Mouse (Mus musculus) kidney, embryonic 14.5 days (tissue): ENCODE data around the gene Kcnip1. TPM values are rescaled to one million over a fixed set of nuclear protein-coding genes. Genes with fewer than 3 reads are reported as not detected.

Experiments used
- ATAC-seq: fragments of 200-750 bp; cut with Nextera tagmentation; 2 replicates; pipeline ENCODE4 v1.8.0; 2017; ENCODE audit warnings: moderate number of reproducible peaks, mild to moderate bottlenecking, moderate TSS enrichment, moderate library complexity; ENCODE audit not compliant: low FRiP score, low TSS enrichment
- H3K27ac ChIP-seq: fragments of 300-500 bp; sonication (generic); 2 replicates; pipeline ENCODE4 v1.5.1; 2014; ENCODE audit warnings: low read depth, mild to moderate bottlenecking, low read length, moderate library complexity, mixed read lengths
- H3K27me3 ChIP-seq: fragments of 300-500 bp; sonication (generic); 2 replicates; pipeline ENCODE4 v1.6.1; 2014; ENCODE audit warnings: mild to moderate bottlenecking, low read length; ENCODE audit not compliant: control insufficient read depth, insufficient read depth
- H3K36me3 ChIP-seq: fragments of 300-500 bp; sonication (generic); 2 replicates; pipeline ENCODE4 v1.6.1; 2014; ENCODE audit warnings: low read length, mixed read lengths; ENCODE audit not compliant: control insufficient read depth, insufficient read depth
- H3K4me1 ChIP-seq: fragments of 300-500 bp; sonication (generic); 2 replicates; pipeline ENCODE4 v1.6.1; 2014; ENCODE audit warnings: low read length, mixed read lengths; ENCODE audit not compliant: control insufficient read depth, insufficient read depth
- H3K4me2 ChIP-seq: fragments of 300-500 bp; sonication (generic); replicated peaks from 2 replicates; pipeline ENCODE4 v1.6.1; 2014; ENCODE audit warnings: low read depth, mild to moderate bottlenecking, low read length
- H3K4me3 ChIP-seq: fragments of 300-500 bp; sonication (generic); 2 replicates; pipeline ENCODE4 v1.5.1; 2014; ENCODE audit warnings: mild to moderate bottlenecking, low read length
- H3K9ac ChIP-seq: fragments of 300-500 bp; sonication (generic); 2 replicates; pipeline ENCODE4 v1.6.1; 2014; ENCODE audit warnings: low read depth, mild to moderate bottlenecking, low read length, moderate library complexity
- H3K9me3 ChIP-seq: fragments of 300-500 bp; sonication (generic); 2 replicates; pipeline ENCODE4 v1.6.1; 2016; ENCODE audit warnings: low read length; ENCODE audit not compliant: control insufficient read depth
- WGBS: fragments of 180-500 bp; shearing (Covaris S2); extraction: QIAGEN DNeasy Blood & Tissue Kit; methylation state at CpG from one replicate; pipeline ENCODE4 v1.1.7; 2014; 5-methylcytosine and 5-hydroxymethylcytosine counted together
- polyA plus RNA-seq: library from polyadenylated mRNA; unstranded; fragments of >200 nt; fragmentation: Nextera tagmentation; extraction: Ambion mirVana; gene quantifications from 2 replicates; pipeline ENCODE4 v1.2.1, GENCODE M21; 2014

The Kcnip1 gene
- polyA plus RNA-seq, 1 experiment from 2014 or later: 0.74 TPM

DNA sequence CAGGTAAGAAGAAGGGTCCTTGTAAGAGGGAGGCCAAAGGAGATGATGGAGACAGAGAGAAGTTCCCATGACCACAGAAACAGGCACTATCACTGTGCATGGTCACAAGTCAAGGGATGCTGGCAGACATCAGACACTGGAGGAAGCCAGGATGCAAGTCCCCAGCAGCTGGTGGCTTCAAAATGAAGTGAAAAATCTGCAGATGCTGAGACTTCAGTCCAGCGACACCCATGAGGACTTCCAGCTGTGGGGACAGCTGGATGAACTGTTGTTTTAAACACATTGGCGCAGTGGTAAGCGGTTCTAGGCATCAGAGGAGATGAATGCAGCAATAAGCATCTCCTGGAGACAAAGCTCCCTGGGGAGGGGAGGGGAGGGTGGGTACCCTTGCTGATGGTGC lies 246.6 kb downstream of the Kcnip1 start:
- Histone ChIP-seq H3K4me1 (no peaks in the 10 kb centered on the region), H3K9ac (no peak overlapping the region), H3K27ac (no peak overlapping the region), H3K4me2 (no peak overlapping the region), H3K27me3 (no peaks in the 10 kb centered on the region), H3K4me3 (no peak overlapping the region), H3K36me3 (no peaks in the 10 kb centered on the region), H3K9me3 (no peaks in the 10 kb centered on the region)
- 67% methylated on average over 3 of the region's 3 CpGs for WGBS
- ATAC-seq: no peak

DNA sequence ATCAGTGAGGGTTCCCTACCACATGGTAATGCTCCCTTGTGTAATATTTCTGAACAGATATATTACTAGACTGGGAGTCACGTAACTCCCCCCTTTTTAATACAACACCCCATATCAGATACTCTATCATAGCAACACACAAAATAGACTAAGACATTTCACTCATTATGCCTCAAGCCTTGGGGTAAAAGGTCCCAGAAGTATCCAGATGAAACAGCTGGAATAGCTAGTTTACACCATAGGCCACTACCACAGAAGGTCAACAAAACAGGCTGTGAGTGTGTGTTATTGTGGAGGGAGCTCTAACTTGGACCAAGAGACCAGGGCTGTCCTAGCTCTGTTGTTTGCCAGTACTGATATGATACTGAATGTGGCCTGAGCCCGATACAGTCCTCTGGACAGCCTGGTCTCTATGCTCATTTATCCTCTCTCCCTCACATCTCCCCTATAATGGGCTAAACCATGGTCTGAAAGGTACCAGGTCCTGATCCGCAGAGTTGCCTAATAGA lies 247.1 kb downstream of the Kcnip1 start:
- no peak overlapping the region for H3K4me2 ChIP-seq
- no peak for ATAC-seq
- H3K9me3 ChIP-seq: no peaks in the 10 kb centered on the region
- no peak overlapping the region for H3K9ac ChIP-seq
- no peaks in the 10 kb centered on the region for H3K36me3 ChIP-seq
- no peaks in the 10 kb centered on the region for H3K27me3 ChIP-seq
- WGBS: 93% methylated on average over 3 of the region's 3 CpGs
- no peak overlapping the region for H3K27ac ChIP-seq
- no peak overlapping the region for H3K4me3 ChIP-seq
- no peaks in the 10 kb centered on the region for H3K4me1 ChIP-seq

DNA sequence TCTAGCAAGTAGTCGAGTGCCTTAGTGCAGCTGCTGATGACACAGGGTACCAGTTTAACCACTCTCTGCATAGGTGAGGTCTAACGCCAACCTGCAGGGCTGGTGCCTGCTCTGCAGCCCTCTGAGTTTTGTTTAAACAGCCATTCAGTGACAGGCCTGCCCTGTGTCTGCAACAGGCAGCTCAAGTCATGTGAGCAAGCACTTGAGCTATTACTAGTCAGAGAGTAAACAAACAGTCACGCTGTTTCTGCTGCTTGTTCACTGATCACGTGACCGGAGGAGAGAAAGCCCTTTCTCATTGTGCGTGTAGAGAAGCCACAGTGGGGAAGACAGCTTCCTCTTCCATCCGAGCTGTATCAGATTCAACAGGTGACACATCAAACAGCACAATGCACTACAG lies 248.5 kb downstream of the Kcnip1 start:
- no peaks in the 10 kb centered on the region for H3K9me3 ChIP-seq
- no peak overlapping the region for H3K27ac ChIP-seq
- WGBS: 41% methylated on average over 7 of the region's 7 CpGs
- H3K4me1 ChIP-seq: no peaks in the 10 kb centered on the region
- H3K9ac ChIP-seq: no peak overlapping the region
- no peaks in the 10 kb centered on the region for H3K36me3 ChIP-seq
- H3K4me2 ChIP-seq: no peak overlapping the region
- no peak overlapping the region for H3K4me3 ChIP-seq
- no peaks in the 10 kb centered on the region for H3K27me3 ChIP-seq
- no peak for ATAC-seq

DNA sequence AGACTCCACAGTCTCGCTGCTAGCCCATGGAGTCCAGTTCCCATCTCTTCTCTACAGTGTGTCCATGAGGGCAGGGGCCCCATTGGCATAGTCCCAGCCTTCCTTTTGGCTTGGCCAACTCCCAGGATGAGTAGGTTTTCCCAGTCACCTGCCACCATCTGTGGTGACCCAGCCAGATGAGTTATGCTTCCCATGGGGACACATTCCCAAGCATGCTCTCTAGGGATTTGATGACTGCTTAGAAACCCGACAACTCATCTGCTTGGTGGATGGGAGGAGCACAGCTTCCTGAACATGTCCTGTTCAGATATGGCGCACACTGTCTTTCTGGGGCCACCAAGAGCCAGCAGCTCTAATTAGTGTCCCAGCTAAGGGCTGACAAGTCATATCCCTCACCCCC lies 252.8 kb downstream of the Kcnip1 start:
- no peak overlapping the region for H3K4me3 ChIP-seq
- no peak overlapping the region for H3K9ac ChIP-seq
- H3K36me3 ChIP-seq: no peaks in the 10 kb centered on the region
- WGBS: 81% methylated on average over 3 of the region's 3 CpGs
- H3K9me3 ChIP-seq: no peaks in the 10 kb centered on the region
- no peaks in the 10 kb centered on the region for H3K4me1 ChIP-seq
- no peaks in the 10 kb centered on the region for H3K27me3 ChIP-seq
- ATAC-seq: no peak
- no peak overlapping the region for H3K4me2 ChIP-seq
- H3K27ac ChIP-seq: no peak overlapping the region

DNA sequence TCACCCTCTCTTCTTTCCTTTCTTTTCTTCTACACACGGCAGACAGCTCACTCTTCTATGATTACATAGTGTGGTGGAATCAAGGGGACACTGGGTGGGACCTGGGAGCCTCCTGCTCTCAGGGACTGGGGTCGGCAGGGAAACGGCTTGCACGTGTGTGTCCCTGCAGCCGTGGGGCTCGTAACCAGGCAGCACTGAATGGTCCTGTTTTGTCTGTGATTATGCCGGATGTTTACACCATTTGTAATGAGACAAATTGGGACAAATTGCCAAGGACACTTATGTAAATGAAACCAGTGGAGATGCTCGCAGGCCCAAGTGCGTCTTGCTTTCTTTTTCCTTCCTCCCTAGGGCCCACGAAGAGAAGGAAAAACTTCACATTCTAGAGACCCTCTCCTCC lies 256.5 kb downstream of the Kcnip1 start:
- no peak overlapping the region for H3K4me3 ChIP-seq
- ATAC-seq: no peak
- no peaks in the 10 kb centered on the region for H3K36me3 ChIP-seq
- no peak overlapping the region for H3K9ac ChIP-seq
- H3K27ac ChIP-seq: no peak overlapping the region
- H3K4me2 ChIP-seq: no peak overlapping the region
- H3K4me1 ChIP-seq: no peaks in the 10 kb centered on the region
- H3K27me3 ChIP-seq: no peaks in the 10 kb centered on the region
- H3K9me3 ChIP-seq: no peaks in the 10 kb centered on the region
- 58% methylated on average over 10 of the region's 10 CpGs for WGBS

DNA sequence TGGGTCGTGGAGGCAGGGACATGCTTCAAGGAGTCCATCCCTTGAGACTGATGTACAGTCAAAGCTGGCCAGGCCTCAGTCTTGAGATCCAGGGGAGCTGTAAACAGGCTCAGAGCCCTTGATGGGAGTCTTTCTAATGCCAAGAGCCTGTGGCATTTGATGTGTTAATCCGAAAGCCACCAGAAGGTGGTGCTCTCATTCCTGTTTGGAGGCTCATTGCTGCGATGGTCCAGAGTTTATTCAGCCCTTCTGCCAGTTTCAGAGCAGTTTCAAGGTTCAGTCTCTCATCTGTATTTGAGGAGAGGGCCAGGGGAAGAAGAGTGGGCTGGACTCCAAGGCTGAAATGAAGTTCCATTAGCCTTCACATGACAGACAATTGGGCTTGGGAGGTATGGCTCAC lies 259.7 kb downstream of the Kcnip1 start:
- H3K9me3 ChIP-seq: no peaks in the 10 kb centered on the region
- no peak overlapping the region for H3K4me2 ChIP-seq
- H3K36me3 ChIP-seq: no peaks in the 10 kb centered on the region
- 4% methylated on average over 3 of the region's 3 CpGs for WGBS
- H3K4me1 ChIP-seq: no peaks in the 10 kb centered on the region
- no peaks in the 10 kb centered on the region for H3K27me3 ChIP-seq
- no peak for ATAC-seq
- H3K9ac ChIP-seq: no peak overlapping the region
- no peak overlapping the region for H3K4me3 ChIP-seq
- H3K27ac ChIP-seq: no peak overlapping the region

DNA sequence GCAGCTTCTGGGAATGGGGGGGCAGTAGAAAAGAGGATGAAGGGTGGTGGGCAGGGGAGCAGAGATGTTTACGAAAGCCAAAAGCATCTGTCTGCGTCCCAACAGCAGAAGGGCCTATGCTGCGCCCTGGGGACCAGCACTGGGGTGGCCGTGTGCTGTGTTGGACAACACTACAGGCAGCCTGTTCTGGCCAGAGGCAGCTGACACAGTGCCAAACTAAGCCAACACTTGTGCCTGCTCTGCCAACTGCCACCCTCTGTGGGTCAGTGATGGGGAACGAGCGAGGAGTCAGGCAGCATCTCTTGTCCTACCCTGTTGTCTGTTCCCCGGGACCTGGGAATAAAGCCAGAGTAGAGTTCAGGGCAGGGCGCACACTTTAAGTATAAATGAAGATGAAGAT lies 260.6 kb downstream of the Kcnip1 start:
- Histone ChIP-seq H3K4me3 (no peak overlapping the region), H3K9me3 (no peaks in the 10 kb centered on the region), H3K36me3 (no peaks in the 10 kb centered on the region), H3K27me3 (no peaks in the 10 kb centered on the region), H3K4me1 (no peaks in the 10 kb centered on the region), H3K27ac (no peak overlapping the region), H3K4me2 (no peak overlapping the region), H3K9ac (no peak overlapping the region)
- ATAC-seq: no peak
- 91% methylated on average over 8 of the region's 8 CpGs for WGBS

DNA sequence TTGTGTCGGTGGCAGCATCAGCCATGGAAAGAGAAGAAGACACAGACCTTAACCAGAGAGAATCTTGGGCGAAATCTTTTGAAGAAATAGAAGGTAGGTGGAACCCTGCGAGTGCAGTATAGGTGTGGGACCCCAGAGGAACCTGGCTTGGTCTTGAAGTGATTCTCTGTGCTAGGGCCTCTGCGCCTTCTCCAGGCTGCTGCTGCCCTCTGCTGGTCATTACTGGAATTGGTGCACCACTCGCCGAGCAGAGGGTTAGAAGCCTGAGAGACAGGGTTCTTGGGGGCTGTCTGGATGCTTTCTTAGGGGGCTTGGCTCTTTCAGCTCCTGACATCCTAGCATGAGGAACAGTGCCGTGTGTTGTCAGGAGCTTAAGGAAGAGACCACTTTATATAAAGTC lies 271.7 kb downstream of the Kcnip1 start:
- Histone ChIP-seq H3K4me3 (no peak overlapping the region), H3K9me3 (no peaks in the 10 kb centered on the region), H3K9ac (no peak overlapping the region), H3K4me2 (no peak overlapping the region), H3K36me3 (no peaks in the 10 kb centered on the region), H3K4me1 (no peaks in the 10 kb centered on the region), H3K27me3 (no peaks in the 10 kb centered on the region), H3K27ac (no peak overlapping the region)
- WGBS: 26% methylated on average over 7 of the region's 7 CpGs
- no peak for ATAC-seq

DNA sequence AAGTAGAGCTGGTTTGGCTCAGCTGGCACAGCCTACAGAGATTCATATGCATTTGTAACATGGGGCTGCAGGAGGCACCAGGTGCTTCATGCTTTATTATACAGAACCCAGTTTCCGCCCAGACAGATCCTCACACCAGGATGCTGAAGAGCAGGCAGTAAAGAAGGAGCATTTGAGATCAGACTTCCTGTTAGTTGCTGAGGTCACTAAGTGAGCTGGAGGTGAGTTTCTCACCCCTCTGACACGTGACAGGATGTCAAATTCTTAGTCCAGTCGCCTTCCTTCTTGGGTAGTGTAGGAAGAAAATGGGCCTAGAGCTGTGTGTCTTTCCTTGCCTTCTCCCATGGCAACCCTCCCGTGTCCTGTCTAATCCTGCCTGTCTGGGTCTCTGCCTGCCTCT lies 286.2 kb downstream of the Kcnip1 start:
- H3K9me3 ChIP-seq: no peaks in the 10 kb centered on the region
- ATAC-seq: no peak
- 25% methylated on average over 4 of the region's 4 CpGs for WGBS
- H3K9ac ChIP-seq: no peak overlapping the region
- H3K4me3 ChIP-seq: no peak overlapping the region
- H3K4me2 ChIP-seq: no peak overlapping the region
- H3K36me3 ChIP-seq: no peaks in the 10 kb centered on the region
- no peaks in the 10 kb centered on the region for H3K27me3 ChIP-seq
- no peaks in the 10 kb centered on the region for H3K4me1 ChIP-seq
- H3K27ac ChIP-seq: no peak overlapping the region
